Mouse (Mus musculus) gonadal fat pad, adult 2 months (tissue): Measurements from ENCODE around the gene Gramd1a. TPM values are rescaled to one million over a fixed set of nuclear protein-coding genes. Genes with fewer than 3 reads are reported as not detected.

Source experiments
- DNase-seq: peaks from one replicate; pipeline ENCODE4 v3.0.0-alpha.2; 2012; ENCODE audit warnings: low read depth
- polyA plus RNA-seq: library from polyadenylated mRNA; depleted of rRNA; stranded (reverse); fragments of >200 nt; gene quantifications from 2 replicates; pipeline ENCODE4 v1.2.3, GENCODE M21; 2012; rRNA removed

Gene Gramd1a
- 60.3 and 80.0 TPM in 2 replicates for polyA plus RNA-seq

GRCm38 (mm10) chr7:31155296-31156033 is at the start of gene Gramd1a:
Gene Gramd1a (minus strand): TSS chr7:31155896.
- DNase-seq, result no peak

GRCm38 (mm10) chr7:31195591-31196307 is 40.1 kb upstream of the Gramd1a start:
- DNase-seq, result no peak

- DNase-seq, result no peak
Measured at GRCm38 (mm10) chr7:31184711-31185110, 29.0 kb upstream of the Gramd1a start.

- DNase-seq, result no peak
Measured at GRCm38 (mm10) chr7:31182863-31183262, 27.2 kb upstream of the Gramd1a start.

GRCm38 (mm10) chr7:31176886-31177763 is 21.4 kb upstream of the Gramd1a start:
- DNase-seq, result no peak

- no peak for DNase-seq
Measured at GRCm38 (mm10) chr7:31175096-31175495, 19.4 kb upstream of the Gramd1a start.

- no peak for DNase-seq
Measured at GRCm38 (mm10) chr7:31174466-31174865, 18.8 kb upstream of the Gramd1a start.

GRCm38 (mm10) chr7:31172238-31172637 is 16.5 kb upstream of the Gramd1a start:
- DNase-seq, result no peak

GRCm38 (mm10) chr7:31170520-31170919 is 14.8 kb upstream of the Gramd1a start:
- DNase-seq, result no peak

GRCm38 (mm10) chr7:31168412-31168811 is 12.7 kb upstream of the Gramd1a start:
- no peak for DNase-seq

GRCm38 (mm10) chr7:31164748-31165147 is 9.1 kb upstream of the Gramd1a start:
- no peak for DNase-seq

- DNase-seq, result peak; percentile 80
Measured at GRCm38 (mm10) chr7:31163666-31164577, 8.2 kb upstream of the Gramd1a start.

GRCm38 (mm10) chr7:31162324-31162723 is 6.6 kb upstream of the Gramd1a start:
- DNase-seq, result no peak

- no peak for DNase-seq
Measured at GRCm38 (mm10) chr7:31161831-31162230, 6.1 kb upstream of the Gramd1a start.

GRCm38 (mm10) chr7:31161246-31161645 is 5.5 kb upstream of the Gramd1a start:
- no peak for DNase-seq

- no peak for DNase-seq
Measured at GRCm38 (mm10) chr7:31160763-31161162, 5.1 kb upstream of the Gramd1a start.

- DNase-seq, result no peak
Measured at GRCm38 (mm10) chr7:31156034-31156928, 585 bp upstream of the Gramd1a start.

GRCm38 (mm10) chr7:31153536-31154320 is 2.0 kb downstream of the Gramd1a start:
- DNase-seq, result no peak
